Mouse (Mus musculus): ENCODE measurements around the gene Tomm20l.

GRCm38 (mm10) chr12:71073113-71073730 is 38.0 kb upstream of the Tomm20l start:
- TF ChIP-seq CTCF (conservative IDR thresholded peaks at IDR 0.05; ENCODE audit: low read length) (peak; percentile 49), NANOG (IDR thresholded peaks at IDR 0.05; ENCODE audit: borderline replicate concordance, low read length) (no peak)
